Comparison of ENCODE assay signal across 8 mouse cellular contexts in the genomic region with DNA sequence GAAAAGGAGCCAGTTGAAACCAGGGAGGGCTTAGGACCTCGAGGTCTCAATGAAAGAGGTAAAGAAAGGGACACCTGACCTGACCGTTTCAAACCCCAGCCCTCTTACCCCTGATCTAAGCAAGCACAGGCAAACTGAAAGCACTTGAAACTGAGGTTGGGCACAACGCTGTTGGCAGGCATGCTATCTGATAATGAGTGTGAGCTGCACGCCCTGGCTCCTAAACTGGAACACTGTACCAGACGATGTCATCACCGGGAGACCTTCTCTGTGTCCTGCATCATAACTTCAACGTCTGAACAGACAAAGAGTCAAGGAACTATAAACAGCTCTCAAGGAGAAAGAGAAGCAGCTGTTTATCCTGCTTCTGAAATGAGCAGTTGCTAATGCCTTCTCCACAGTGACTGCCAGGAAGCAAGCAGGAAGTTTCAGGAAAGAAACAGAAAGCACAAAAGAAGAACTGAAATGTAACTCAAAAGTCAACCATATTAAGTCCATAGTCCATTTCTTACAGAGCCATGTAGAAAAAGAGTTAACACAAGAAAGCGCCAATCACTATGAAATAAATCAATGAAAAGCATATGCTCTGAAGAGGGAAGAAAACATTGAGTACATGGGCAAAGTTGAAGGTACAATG.
DNase-seq lines count a peak whose midpoint lies in the region; ATAC-seq and TF ChIP-seq lines count a peak whose summit lies in the region.

No protein-coding gene starts in this region.

- H3K27ac ChIP-seq in liver, embryonic 14.5 days: no peak overlapping the region
- H3K27ac ChIP-seq in stomach, embryonic 14.5 days (ENCODE audit: low read length): no peak overlapping the region

- peak; percentile 13 to 19 for DNase-seq in kidney, postnatal 4 days
- no peak for DNase-seq in kidney, adult 11 months
- peak; percentile 23 for DNase-seq in fibroblast of lung, adult 2 months (ENCODE audit: low read depth)
- no peak for DNase-seq in liver, embryonic 14.5 days (ENCODE audit: low read depth in 3 of 3, low spot score in 3 of 3)
- no peak for DNase-seq in layer of hippocampus, postnatal 14 days (ENCODE audit: low spot score in 2 of 2)
- no peak for DNase-seq in frontal cortex, adult 2 months (ENCODE audit: extremely low spot score in 1 of 2, low spot score in 1 of 2)
- DNase-seq in yolk sac, embryonic 10.5 days (ENCODE audit: low spot score): no peak

- peaks cover 0 to 6% of the 10 kb centered on the region in 2 experiments; a peak in 1 of 4 replicates for H3K4me1 ChIP-seq in liver, embryonic 14.5 days (replicated peaks; ENCODE audit: control insufficient read depth in 2 of 2, insufficient read depth in 2 of 2, low read length in 1 of 2)
- H3K4me1 ChIP-seq in stomach, embryonic 14.5 days (ENCODE audit: control insufficient read depth, insufficient read depth, low read length): peaks cover 7% of the 10 kb centered on the region; the same call in 1 of the 2 replicates

- TF ChIP-seq CTCF in liver, embryonic 14.5 days (IDR thresholded peaks at IDR 0.05; ENCODE audit: low read depth): no peak

- H3K4me2 ChIP-seq in liver, embryonic 14.5 days (ENCODE audit: low read depth): peak overlapping the region; percentile 23
- H3K4me2 ChIP-seq in stomach, embryonic 14.5 days (replicated peaks; ENCODE audit: low read depth, low read length): peak overlapping the region; percentile 31

- no peaks in the 10 kb centered on the region for H3K36me3 ChIP-seq in liver, embryonic 14.5 days (replicated peaks; ENCODE audit: control insufficient read depth, insufficient read depth, low read depth)
- H3K36me3 ChIP-seq in stomach, embryonic 14.5 days (ENCODE audit: control insufficient read depth, insufficient read depth, low read length): no peaks in the 10 kb centered on the region

- no peak for TF ChIP-seq EP300 in liver, embryonic 14.5 days (IDR thresholded peaks at IDR 0.05; ENCODE audit: low read depth)

- WGBS in liver, embryonic 14.5 days (ENCODE audit: insufficient replicate concordance): 21% methylated on average over 8 of the region's 8 CpGs
- WGBS in stomach, embryonic 14.5 days: 19% methylated on average over 8 of the region's 8 CpGs

- H3K27me3 ChIP-seq in liver, embryonic 14.5 days (ENCODE audit: control insufficient read depth, insufficient read depth, low read length): no peaks in the 10 kb centered on the region
- H3K27me3 ChIP-seq in stomach, embryonic 14.5 days (ENCODE audit: control insufficient read depth, insufficient read depth, low read length): no peaks in the 10 kb centered on the region

- peak; percentile 28; the same call in 1 of the 2 replicates for ATAC-seq in liver, embryonic 14.5 days (ENCODE audit: insufficient read depth)
- peak; percentile 42; the same call in 1 of the 2 replicates for ATAC-seq in stomach, embryonic 14.5 days (ENCODE audit: insufficient number of reproducible peaks, insufficient read depth, low FRiP score, low read depth)

- H3K4me3 ChIP-seq in liver, embryonic 14.5 days (ENCODE audit: insufficient read depth in 1 of 2, low read depth in 2 of 2, low read length in 2 of 2): no peak overlapping the region
- H3K4me3 ChIP-seq in stomach, embryonic 14.5 days (ENCODE audit: low read depth, low read length): no peak overlapping the region

- H3K9ac ChIP-seq in liver, embryonic 14.5 days (replicated peaks): no peak overlapping the region
- H3K9ac ChIP-seq in stomach, embryonic 14.5 days (replicated peaks; ENCODE audit: low read depth, low read length): no peak overlapping the region

- H3K9me3 ChIP-seq in liver, embryonic 14.5 days (ENCODE audit: control insufficient read depth, low read length): no peaks in the 10 kb centered on the region
- H3K9me3 ChIP-seq in stomach, embryonic 14.5 days (ENCODE audit: control insufficient read depth, low read depth, low read length): no peaks in the 10 kb centered on the region

Comparison
In these comparisons a context has a peak if more than half of its experiments do, and no peak if none do; other contexts are left out.
1. DNase-seq: peak in kidney, postnatal 4 days (2 of 2) and fibroblast of lung, adult 2 months (single experiment); none in kidney, adult 11 months (single experiment), liver, embryonic 14.5 days (0 of 3), layer of hippocampus, postnatal 14 days (0 of 2), frontal cortex, adult 2 months (0 of 2) and yolk sac, embryonic 10.5 days (single experiment).